Mouse (Mus musculus): ENCODE measurements around the gene Crot.

DNA sequence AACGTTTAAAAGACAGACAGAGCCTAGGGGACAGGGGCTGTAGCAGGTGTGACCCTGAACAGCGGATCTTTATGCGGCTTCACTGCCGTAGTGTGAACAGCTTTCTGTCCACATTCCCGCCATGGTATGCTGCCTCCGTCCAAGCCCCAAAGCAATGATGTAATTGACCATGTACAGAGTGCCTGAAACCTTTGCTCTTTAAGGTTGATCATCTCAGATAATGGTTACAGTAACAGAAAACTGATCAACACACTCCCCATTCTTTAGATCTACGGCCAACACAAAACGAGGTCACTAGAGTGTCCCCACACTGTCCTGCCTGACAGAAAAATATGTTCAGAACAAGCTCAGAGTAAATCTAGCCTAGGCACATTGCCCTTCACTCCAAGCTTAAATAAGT, 48.8 kb upstream of the Crot start:
- TF ChIP-seq POLR2A (IDR thresholded peaks at IDR 0.05; ENCODE audit: extremely low read depth, insufficient read depth, low read length) (no peak), CTCF (IDR thresholded peaks at IDR 0.05; ENCODE audit: extremely low read depth, insufficient read depth, low read length) (no peak)

Measured in cortical plate, adult 2 months (tissue).